Mouse (Mus musculus): ENCODE measurements around the gene Atxn2. TPM values are rescaled to one million over a fixed set of nuclear protein-coding genes. Genes with fewer than 3 reads are reported as not detected.
"Not testable (repeated sequence)": the region's sequence is repeated elsewhere in the genome, so short reads cannot be mapped to it uniquely, and the experiment has no call there.

The Atxn2 gene
- total RNA-seq, 2 experiments from 2014 or later: 155 to 169 TPM

GRCm38 (mm10) chr5:121843138-121843905, 132.2 kb downstream of the Atxn2 start:
- no peak for DNase-seq
- intact Hi-C loops (cut with DNase I): loop anchor here (5.0 to 10.0 kb wide), 2 partner anchors 49 to 131 kb away; partner anchors contain the start of gene Atxn2

GRCm38 (mm10) chr5:121845361-121845760, 134.2 kb downstream of the Atxn2 start:
- no peak for DNase-seq
- intact Hi-C loops (cut with DNase I): loop anchor here (10.0 kb wide), 1 partner anchor 51 kb away; no protein-coding TSS in a partner anchor

GRCm38 (mm10) chr5:121846322-121846721, 135.2 kb downstream of the Atxn2 start:
- intact Hi-C loops (cut with DNase I): loop anchor here (10.0 kb wide), 1 partner anchor 52 kb away; no protein-coding TSS in a partner anchor
- DNase-seq: no peak

GRCm38 (mm10) chr5:121847269-121847668, 136.1 kb downstream of the Atxn2 start:
- not testable (repeated sequence) for DNase-seq
- intact Hi-C loops (cut with DNase I): loop anchor here (10.0 kb wide), 1 partner anchor 52 kb away; no protein-coding TSS in a partner anchor

- DNase-seq: peak; percentile 63 to 65
- intact Hi-C loops (cut with DNase I): loop anchor here (10.0 kb wide), 1 partner anchor 53 kb away; no protein-coding TSS in a partner anchor
These were observed 136.9 kb downstream of the Atxn2 start for GRCm38 (mm10) chr5:121848035-121848519.

GRCm38 (mm10) chr5:121848743-121849142, 137.6 kb downstream of the Atxn2 start, which contains the start of gene Pheta1:
Gene Pheta1 (plus strand): TSS chr5:121848984.
- intact Hi-C loops (cut with DNase I): loop anchor here (10.0 kb wide), 1 partner anchor 54 kb away; no protein-coding TSS in a partner anchor
- peak; percentile 95 for DNase-seq

- no peak for DNase-seq
- intact Hi-C loops (cut with DNase I): loop anchor here (10.0 kb wide), 1 partner anchor 55 kb away; no protein-coding TSS in a partner anchor
These were observed 138.6 kb downstream of the Atxn2 start for GRCm38 (mm10) chr5:121849478-121850349.

- intact Hi-C loops (cut with DNase I): no loop called here
- peak in 1 of 2 experiments; percentile 46 for DNase-seq
These were observed 142.4 kb downstream of the Atxn2 start for GRCm38 (mm10) chr5:121853368-121854051.

GRCm38 (mm10) chr5:121854768-121855167, 143.6 kb downstream of the Atxn2 start:
- intact Hi-C loops (cut with DNase I): no loop called here
- DNase-seq: no peak

- peak in 1 of 2 experiments; percentile 1 for DNase-seq
- intact Hi-C loops (cut with DNase I): no loop called here
These were observed 145.6 kb downstream of the Atxn2 start for GRCm38 (mm10) chr5:121856740-121857139.

GRCm38 (mm10) chr5:121858427-121858826, 147.3 kb downstream of the Atxn2 start:
- intact Hi-C loops (cut with DNase I): no loop called here
- DNase-seq: no peak

- no peak for DNase-seq
- intact Hi-C loops (cut with DNase I): no loop called here
These were observed 150.8 kb downstream of the Atxn2 start for GRCm38 (mm10) chr5:121861964-121862363.

- no peak for DNase-seq
- intact Hi-C loops (cut with DNase I): no loop called here
These were observed 153.2 kb downstream of the Atxn2 start for GRCm38 (mm10) chr5:121864330-121864729.

Small RNA genes lying within 50 kb of the gene (microRNA-seq; reads per million reads assigned to microRNA genes)
- 1.3 to 3.7 reads per million in 2 experiments for gene Mir7031

Other genes starting within 250 kb of the Atxn2 start
- gene Adam1b, start 207.9 kb upstream of the Atxn2 start, total RNA-seq (2021): not detected
- gene Adam1a, start 165.9 kb upstream of the Atxn2 start, total RNA-seq (2021): 1 to 10 TPM; 3.4 to 3.5 TPM
- not detected for gene Gm42878, start 165.9 kb upstream of the Atxn2 start, total RNA-seq (2021)
- gene Mapkapk5, start 165.4 kb upstream of the Atxn2 start, total RNA-seq (2021): 10 to 100 TPM; 60.7 to 61.7 TPM
- gene Aldh2, start 117.5 kb upstream of the Atxn2 start, total RNA-seq (2021): 100 to 1,000 TPM; 133 to 162 TPM
- 10 to 100 TPM; 39.8 to 41.0 TPM for gene Acad12, start 92.4 kb upstream of the Atxn2 start, total RNA-seq (2021)
- 10 to 100 TPM; 14.0 to 15.4 TPM for gene Acad10, start 50.8 kb upstream of the Atxn2 start, total RNA-seq (2021)
- 10 to 100 TPM; 26.7 to 27.6 TPM for gene Brap, start 50.8 kb upstream of the Atxn2 start, total RNA-seq (2021)
- gene Sh2b3, start 126.3 kb downstream of the Atxn2 start, total RNA-seq (2021): 10 to 100 TPM; 31.8 to 33.6 TPM
- gene Pheta1, start 137.6 kb downstream of the Atxn2 start, total RNA-seq (2021): 10 to 100 TPM; 13.2 to 13.6 TPM